Mouse (Mus musculus): ENCODE results near the gene Spock1.
A peak's percentile ranks its signal among the peaks of the same experiment; 100 is the strongest.

The Spock1 gene

GRCm38 (mm10) chr13:57858491-57858890 is 49.6 kb downstream of the Spock1 start:
- peak; percentile 19 for DNase-seq (ENCODE audit: low spot score)

GRCm38 (mm10) chr13:57857016-57857415 is 51.1 kb downstream of the Spock1 start:
- no peak for DNase-seq (ENCODE audit: low spot score)

- DNase-seq (ENCODE audit: low spot score): no peak
These were observed 51.8 kb downstream of the Spock1 start for GRCm38 (mm10) chr13:57856311-57856853.

- no peak for DNase-seq (ENCODE audit: low spot score)
These were observed 52.4 kb downstream of the Spock1 start for GRCm38 (mm10) chr13:57855766-57856165.

GRCm38 (mm10) chr13:57854416-57854815 is 53.7 kb downstream of the Spock1 start:
- DNase-seq (ENCODE audit: low spot score): no peak

- DNase-seq (ENCODE audit: low spot score): no peak
These were observed 54.5 kb downstream of the Spock1 start for GRCm38 (mm10) chr13:57853621-57854020.

- DNase-seq (ENCODE audit: low spot score): no peak
These were observed 55.0 kb downstream of the Spock1 start for GRCm38 (mm10) chr13:57853156-57853555.

GRCm38 (mm10) chr13:57848931-57849330 is 59.2 kb downstream of the Spock1 start:
- DNase-seq (ENCODE audit: low spot score): no peak

GRCm38 (mm10) chr13:57847101-57847500 is 61.0 kb downstream of the Spock1 start:
- DNase-seq (ENCODE audit: low spot score): no peak

- DNase-seq (ENCODE audit: low spot score): no peak
These were observed 61.7 kb downstream of the Spock1 start for GRCm38 (mm10) chr13:57846468-57846867.

GRCm38 (mm10) chr13:57841141-57841848 is 66.8 kb downstream of the Spock1 start:
- no peak for DNase-seq (ENCODE audit: low spot score)

- no peak for DNase-seq (ENCODE audit: low spot score)
These were observed 70.3 kb downstream of the Spock1 start for GRCm38 (mm10) chr13:57837691-57838437.

GRCm38 (mm10) chr13:57831374-57832163 is 76.6 kb downstream of the Spock1 start:
- peak; percentile 45 for DNase-seq (ENCODE audit: low spot score)

GRCm38 (mm10) chr13:57830896-57831295 is 77.2 kb downstream of the Spock1 start:
- no peak for DNase-seq (ENCODE audit: low spot score)

GRCm38 (mm10) chr13:57830091-57830490 is 78.0 kb downstream of the Spock1 start:
- DNase-seq (ENCODE audit: low spot score): no peak

GRCm38 (mm10) chr13:57816276-57816675 is 91.9 kb downstream of the Spock1 start:
- DNase-seq (ENCODE audit: low spot score): no peak

GRCm38 (mm10) chr13:57812643-57813042 is 95.5 kb downstream of the Spock1 start:
- DNase-seq (ENCODE audit: low spot score): no peak

- no peak for DNase-seq (ENCODE audit: low spot score)
These were observed 96.9 kb downstream of the Spock1 start for GRCm38 (mm10) chr13:57811253-57811652.

GRCm38 (mm10) chr13:57810816-57811215 is 97.3 kb downstream of the Spock1 start:
- no peak for DNase-seq (ENCODE audit: low spot score)

GRCm38 (mm10) chr13:57810083-57810482 is 98.0 kb downstream of the Spock1 start:
- no peak for DNase-seq (ENCODE audit: low spot score)

GRCm38 (mm10) chr13:57809603-57810002 is 98.5 kb downstream of the Spock1 start:
- peak; percentile 12 for DNase-seq (ENCODE audit: low spot score)

GRCm38 (mm10) chr13:57806816-57807215 is 101.3 kb downstream of the Spock1 start:
- DNase-seq (ENCODE audit: low spot score): no peak
